Mouse (Mus musculus) gastrocnemius, adult 2 months (tissue): ENCODE data around the gene Cpa4. TPM values are rescaled to one million over a fixed set of nuclear protein-coding genes. Genes with fewer than 3 reads are reported as not detected.
A peak's percentile ranks its signal among the peaks of the same experiment; 100 is the strongest.

Source experiments
- DNase-seq: peaks from one replicate; pipeline ENCODE4 v3.0.0; 2022
- H3K27ac ChIP-seq: fragments of 200-600 bp; 2 replicates; pipeline ENCODE4 v1.8.1; 2022; ENCODE audit warnings: mild to moderate bottlenecking
- H3K4me3 ChIP-seq: fragments of 200-600 bp; 2 replicates; pipeline ENCODE4 v1.8.1; 2022; ENCODE audit warnings: mild to moderate bottlenecking, moderate library complexity
- CTCF ChIP-seq: fragments of 200-600 bp; IDR thresholded peaks from 2 replicates; pipeline ENCODE4 v1.8.1; 2022; ENCODE audit warnings: antibody characterized with exemption, mild to moderate bottlenecking, moderate library complexity
- intact Hi-C: fragments of 180-260 bp; cut with DNase I; formaldehyde crosslinking; loops from one replicate; pipeline ENCODE4 v1.15.1; 2025
- total RNA-seq, 2 experiments: library from RNA; stranded (reverse); gene quantifications; 2 replicates each; pipeline ENCODE4 v1.2.3; 2021

Cpa4 gene
- total RNA-seq, 2 experiments from 2014 or later, result not detected

- no peak for TF ChIP-seq CTCF
- no peak overlapping the region for H3K27ac ChIP-seq
Measured at GRCm38 (mm10) chr6:30556080-30556479, 12.1 kb upstream of the Cpa4 start.

GRCm38 (mm10) chr6:30559726-30560125, 8.4 kb upstream of the Cpa4 start:
- intact Hi-C loops, result no loop called here
- no peak for TF ChIP-seq CTCF
- Histone ChIP-seq H3K4me3 (no peak overlapping the region), H3K27ac (no peak overlapping the region)
- DNase-seq, result no peak

More at GRCm38 (mm10) chr6:30556080-30556479, 12.1 kb upstream of the Cpa4 start:
- intact Hi-C loops, result no loop called here
- DNase-seq, result peak; percentile 62
- H3K4me3 ChIP-seq, result no peak overlapping the region

GRCm38 (mm10) chr6:30562132-30562531, 6.0 kb upstream of the Cpa4 start:
- no peak for TF ChIP-seq CTCF
- Histone ChIP-seq H3K4me3 (no peak overlapping the region), H3K27ac (no peak overlapping the region)
- no peak for DNase-seq
- intact Hi-C loops, result no loop called here

GRCm38 (mm10) chr6:30563575-30563974, 4.6 kb upstream of the Cpa4 start:
- no peak for DNase-seq
- TF ChIP-seq CTCF, result no peak
- no peak overlapping the region for H3K4me3 ChIP-seq
- no peak overlapping the region for H3K27ac ChIP-seq
- intact Hi-C loops, result no loop called here

- no peak for DNase-seq
- H3K4me3 ChIP-seq, result no peak overlapping the region
- no peak for TF ChIP-seq CTCF
- intact Hi-C loops, result no loop called here
- no peak overlapping the region for H3K27ac ChIP-seq
Measured at GRCm38 (mm10) chr6:30564051-30564450, 4.1 kb upstream of the Cpa4 start.

- no peak for DNase-seq
- no peak for TF ChIP-seq CTCF
- intact Hi-C loops, result no loop called here
- no peak overlapping the region for H3K27ac ChIP-seq
- no peak overlapping the region for H3K4me3 ChIP-seq
Measured at GRCm38 (mm10) chr6:30569331-30569730, 1.2 kb downstream of the Cpa4 start.

- DNase-seq, result no peak
- H3K4me3 ChIP-seq, result no peak overlapping the region
- TF ChIP-seq CTCF, result no peak
- H3K27ac ChIP-seq, result no peak overlapping the region
- intact Hi-C loops, result no loop called here
Measured at GRCm38 (mm10) chr6:30570012-30570411, 1.8 kb downstream of the Cpa4 start.

- peak overlapping the region; percentile 32 for H3K27ac ChIP-seq
- no peak for TF ChIP-seq CTCF
- H3K4me3 ChIP-seq, result peak overlapping the region; percentile 3; the same call in 1 of the 2 replicates
- intact Hi-C loops, result no loop called here
- DNase-seq, result no peak
Measured at GRCm38 (mm10) chr6:30572456-30573311, 4.5 kb downstream of the Cpa4 start.

GRCm38 (mm10) chr6:30573380-30573779, 5.2 kb downstream of the Cpa4 start:
- DNase-seq, result no peak
- intact Hi-C loops, result no loop called here
- TF ChIP-seq CTCF, result no peak
- H3K27ac ChIP-seq, result no peak overlapping the region
- no peak overlapping the region for H3K4me3 ChIP-seq

GRCm38 (mm10) chr6:30574945-30575344, 6.8 kb downstream of the Cpa4 start:
- no peak for DNase-seq
- no peak for TF ChIP-seq CTCF
- intact Hi-C loops, result no loop called here
- no peak overlapping the region for H3K4me3 ChIP-seq
- H3K27ac ChIP-seq, result no peak overlapping the region

GRCm38 (mm10) chr6:30576477-30577203, 8.5 kb downstream of the Cpa4 start:
- intact Hi-C loops, result no loop called here
- no peak for DNase-seq
- no peak for TF ChIP-seq CTCF
- Histone ChIP-seq H3K4me3 (no peak overlapping the region), H3K27ac (no peak overlapping the region)

GRCm38 (mm10) chr6:30579961-30580840, 12.0 kb downstream of the Cpa4 start:
- intact Hi-C loops, result no loop called here

More at GRCm38 (mm10) chr6:30579961-30580840, 12.0 kb downstream of the Cpa4 start:
- TF ChIP-seq CTCF, result no peak
- H3K4me3 ChIP-seq, result no peak overlapping the region
- DNase-seq, result no peak
- no peak overlapping the region for H3K27ac ChIP-seq
